Mouse (Mus musculus) left cerebral cortex, adult 9 months (tissue): ENCODE results near the gene Calcr.
A peak's percentile ranks its signal among the peaks of the same experiment; 100 is the strongest.
"Not testable (repeated sequence)": the region's sequence is repeated elsewhere in the genome, so short reads cannot be mapped to it uniquely, and the experiment has no call there.

Experiments
- DNase-seq, 2 experiments: peaks; one replicate each; pipeline ENCODE4 v3.0.0; 2022; ENCODE audit warnings: low spot score in 2 of 2

Gene Calcr

GRCm38 (mm10) chr6:3764230-3764764 is at the start of gene Calcr:
Gene Calcr, minus strand, starts transcription at chr6:3764714.
- DNase-seq: no peak

DNA sequence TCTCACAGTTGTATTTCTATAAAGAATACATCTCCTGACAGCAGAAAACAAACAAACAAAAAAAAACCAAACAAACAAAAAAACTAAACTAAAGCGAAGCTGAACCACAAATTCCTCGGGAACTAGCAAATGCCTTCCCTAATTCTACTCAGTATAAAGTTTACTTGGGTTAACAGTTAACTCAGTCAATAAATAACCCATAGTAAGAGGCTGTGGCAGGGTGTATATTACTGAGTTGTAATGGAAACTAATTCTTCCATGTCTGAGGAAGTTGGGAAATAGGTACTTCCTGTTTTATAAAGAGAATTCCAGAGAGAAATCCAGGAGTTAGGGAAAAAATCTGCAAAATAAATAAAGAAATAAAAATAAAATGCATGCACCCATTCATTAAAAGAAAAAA is 3.0 kb upstream of the Calcr start:
- DNase-seq: no peak

DNA sequence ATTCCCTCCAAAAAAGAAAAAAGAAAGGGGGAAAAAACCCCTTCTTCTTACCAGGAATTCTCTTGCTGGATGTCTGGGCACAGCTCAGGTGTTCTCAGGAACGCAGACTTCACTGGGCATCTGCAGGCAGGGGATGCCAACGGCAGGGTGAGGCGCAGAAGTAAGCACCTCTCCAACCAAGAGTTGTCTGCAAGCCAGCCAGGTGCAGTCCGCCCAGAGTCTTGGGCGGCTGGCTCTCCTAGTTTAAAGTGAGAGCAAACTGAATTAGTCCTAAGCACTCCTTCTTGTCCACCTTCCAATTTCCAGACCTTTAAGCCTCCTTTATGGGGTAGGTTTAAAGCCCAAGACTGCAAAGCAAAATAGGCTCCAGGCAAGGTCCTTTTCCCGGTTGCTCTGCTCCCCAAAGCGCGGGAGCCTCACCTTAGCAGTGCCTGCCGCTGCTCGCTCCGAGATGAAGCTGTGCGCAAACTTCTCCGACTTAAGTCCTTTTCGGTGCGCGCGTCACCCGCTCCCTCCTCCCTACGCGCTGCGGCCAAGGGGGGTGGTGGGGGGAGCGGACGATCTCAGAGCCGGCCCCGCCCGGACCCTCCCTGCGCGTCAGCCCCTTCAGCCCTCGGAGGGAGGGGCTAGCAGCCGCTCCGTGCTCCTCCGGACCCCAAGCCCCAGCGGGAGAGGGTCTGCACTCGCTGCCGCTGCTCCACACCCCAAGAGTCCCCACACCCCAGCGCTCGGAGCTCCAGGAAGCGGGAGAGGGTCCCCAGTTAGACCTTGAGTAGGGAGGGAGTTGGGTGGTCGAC is 1.1 kb downstream of the Calcr start:
- DNase-seq: no peak

DNA sequence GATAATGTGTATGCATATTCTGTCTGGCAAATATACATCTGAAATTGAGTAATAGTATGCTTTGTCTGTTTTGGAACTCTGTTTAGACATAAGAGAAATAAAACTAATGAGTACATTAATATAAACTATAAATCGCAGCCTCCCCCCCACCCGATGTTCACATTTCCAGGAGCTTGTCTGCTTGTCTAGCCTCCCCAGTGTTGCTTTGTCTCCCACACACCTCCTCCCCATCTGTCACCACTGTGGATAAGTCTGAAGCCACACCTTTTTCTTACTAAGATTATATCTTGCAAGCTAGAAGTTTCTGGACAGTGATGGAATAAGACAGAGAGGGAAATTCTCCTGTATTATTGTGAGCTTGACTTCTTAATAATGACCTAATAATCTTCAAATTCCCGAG is 12.9 kb downstream of the Calcr start:
- peak in 1 of 2 experiments; percentile 24 for DNase-seq

DNA sequence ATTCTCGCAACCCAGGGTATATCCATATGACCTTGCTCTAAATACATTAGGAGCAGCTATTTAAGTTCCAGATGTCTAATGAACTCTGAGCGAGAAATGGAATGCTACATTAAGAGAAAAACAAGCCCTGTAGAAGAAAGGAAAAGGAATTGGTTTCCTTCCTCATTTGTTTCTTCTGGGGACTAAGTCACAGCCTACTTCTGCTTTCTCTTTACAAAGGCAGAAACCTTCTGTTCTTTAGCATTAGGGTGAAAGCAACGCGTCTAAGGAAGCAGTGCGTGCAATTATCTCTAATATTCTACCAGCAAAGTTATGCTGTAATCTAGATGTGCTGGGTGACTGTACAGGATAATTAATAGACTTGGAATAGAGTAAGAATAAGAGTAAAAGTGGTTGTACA is 14.9 kb downstream of the Calcr start:
- DNase-seq: no peak

DNA sequence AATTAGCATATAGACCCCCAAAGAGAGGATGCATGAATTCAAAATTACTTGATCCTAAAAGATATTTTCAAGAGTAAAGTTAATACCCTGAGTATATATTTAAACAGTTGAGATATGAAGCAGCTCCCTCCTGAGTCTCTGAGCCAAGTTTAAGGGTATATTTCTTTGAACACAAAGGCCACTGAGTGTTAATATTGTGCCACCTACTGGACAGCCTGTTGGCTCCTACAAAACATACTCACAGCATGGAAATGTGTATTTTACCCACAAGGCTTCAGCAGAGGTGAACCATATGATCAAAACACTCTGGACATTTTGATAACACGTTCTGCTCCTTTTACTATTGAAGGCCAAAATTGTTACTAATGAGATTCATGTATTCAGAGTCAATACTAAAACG is 19.0 kb downstream of the Calcr start:
- DNase-seq: no peak

- no peak for DNase-seq
Observed at GRCm38 (mm10) chr6:3741996-3742713, 22.4 kb downstream of the Calcr start.

DNA sequence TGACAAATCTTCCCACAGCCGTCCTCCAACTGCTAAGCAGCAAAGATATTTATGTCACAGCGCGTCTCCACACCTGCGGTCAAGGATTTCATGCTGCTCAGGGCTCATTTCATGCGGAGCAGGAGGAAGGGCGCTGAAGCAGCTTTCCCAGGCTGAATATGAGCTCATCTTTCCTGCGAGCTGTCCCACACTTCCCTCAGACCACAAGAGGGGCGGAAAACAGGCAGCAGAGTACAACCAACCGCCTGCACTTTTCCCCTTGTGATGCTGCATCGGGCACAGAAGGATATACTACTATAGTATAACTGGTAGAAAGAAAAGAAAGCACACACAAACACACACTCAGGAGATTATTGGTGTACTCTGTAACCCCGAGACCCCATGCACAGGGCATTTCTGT is 23.2 kb downstream of the Calcr start:
- DNase-seq: no peak

DNA sequence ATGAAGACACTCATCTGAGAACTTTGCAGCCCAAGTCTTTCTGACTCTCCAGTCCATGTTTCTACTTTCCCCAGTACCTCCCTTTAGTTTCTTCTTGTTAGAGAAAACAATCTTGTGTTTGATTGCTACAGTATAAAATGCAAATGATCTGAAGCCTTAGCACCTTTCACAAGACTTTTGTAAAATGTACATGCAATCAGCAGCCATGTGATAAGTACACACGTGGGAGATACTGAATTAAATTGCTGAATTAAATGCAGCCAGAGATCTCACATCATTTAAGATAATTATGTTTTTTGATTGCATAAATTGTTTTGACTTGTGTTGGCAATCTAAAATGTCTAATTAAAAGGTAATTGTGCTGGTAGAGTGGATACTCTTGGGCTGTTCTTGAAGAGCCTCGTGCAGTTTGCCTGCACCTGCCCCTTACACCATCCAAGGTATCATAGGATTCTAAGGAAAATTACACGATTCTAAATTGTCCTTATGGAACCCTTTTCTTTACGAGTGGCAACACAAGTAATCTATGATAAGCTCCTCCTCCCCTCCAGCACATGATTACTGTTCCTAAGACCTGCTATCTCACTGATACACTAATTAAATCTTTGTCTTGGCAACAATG is 34.2 kb downstream of the Calcr start:
- no peak for DNase-seq

DNA sequence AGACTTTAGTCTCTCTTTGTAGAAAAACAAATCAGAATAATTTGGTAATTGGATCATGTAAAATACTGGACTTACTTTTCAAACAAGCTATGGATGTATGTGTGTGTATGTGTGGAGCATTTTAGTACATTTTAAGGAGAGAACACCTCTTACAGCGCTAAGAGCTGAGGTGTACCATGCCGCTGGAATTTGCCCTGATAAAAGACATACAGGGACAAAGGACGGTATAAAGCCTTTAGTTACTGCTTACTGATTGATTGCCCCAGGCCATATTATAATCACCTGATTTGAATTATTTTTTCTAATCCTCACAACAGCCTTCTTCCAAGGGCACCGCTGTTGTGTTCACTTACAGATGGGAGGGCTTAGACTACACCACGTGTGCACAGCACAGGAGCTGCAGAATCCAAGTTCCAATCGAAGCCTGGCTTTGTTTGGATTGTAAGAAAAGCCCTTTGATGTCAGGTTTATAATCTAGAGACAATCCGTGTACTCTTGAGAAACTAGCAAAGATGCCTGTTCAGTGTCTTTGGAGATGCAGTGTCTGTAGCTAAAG is 76.3 kb downstream of the Calcr start:
- DNase-seq: no peak

DNA sequence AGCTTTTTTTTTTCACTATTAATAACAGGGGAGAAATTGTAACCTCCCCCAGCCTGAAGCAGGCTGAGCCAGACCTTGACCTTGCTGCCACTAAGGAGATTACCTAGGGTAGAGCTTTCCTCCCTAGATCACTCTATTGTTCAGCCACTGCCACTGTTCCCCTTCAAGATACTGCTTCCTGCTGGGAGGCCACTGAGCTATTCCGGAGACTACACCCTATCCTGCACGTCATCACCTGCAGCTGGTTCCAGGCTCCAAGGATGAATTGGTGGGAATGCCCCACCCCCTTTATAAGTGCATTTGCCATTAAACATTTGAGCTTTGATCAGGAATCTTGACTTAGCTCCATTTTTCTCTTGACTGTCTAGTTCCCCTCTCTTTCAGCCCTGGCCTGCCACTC is 86.2 kb downstream of the Calcr start:
- not testable (repeated sequence) for DNase-seq

- no peak for DNase-seq
Observed at GRCm38 (mm10) chr6:3677806-3678205, 86.7 kb downstream of the Calcr start.

DNA sequence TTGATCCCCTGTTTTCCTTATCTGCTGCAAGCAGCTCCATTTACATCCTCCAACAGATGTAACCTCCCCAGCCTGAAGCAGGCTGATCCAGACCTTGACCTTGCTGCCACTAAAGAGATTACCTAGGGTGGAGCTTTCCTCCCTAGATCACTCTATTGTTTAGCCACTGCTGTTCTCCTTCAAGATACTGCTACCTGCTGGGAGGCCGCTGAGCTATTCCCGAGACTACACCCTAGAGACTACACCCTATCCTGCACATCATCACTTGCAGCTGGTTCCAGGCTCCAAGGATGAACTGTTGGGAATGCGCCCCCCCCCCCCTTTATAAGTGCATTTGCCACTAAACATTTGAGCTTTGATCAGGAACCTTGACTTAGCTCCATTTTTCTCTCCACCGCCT is 92.6 kb downstream of the Calcr start:
- DNase-seq: not testable (repeated sequence)

DNA sequence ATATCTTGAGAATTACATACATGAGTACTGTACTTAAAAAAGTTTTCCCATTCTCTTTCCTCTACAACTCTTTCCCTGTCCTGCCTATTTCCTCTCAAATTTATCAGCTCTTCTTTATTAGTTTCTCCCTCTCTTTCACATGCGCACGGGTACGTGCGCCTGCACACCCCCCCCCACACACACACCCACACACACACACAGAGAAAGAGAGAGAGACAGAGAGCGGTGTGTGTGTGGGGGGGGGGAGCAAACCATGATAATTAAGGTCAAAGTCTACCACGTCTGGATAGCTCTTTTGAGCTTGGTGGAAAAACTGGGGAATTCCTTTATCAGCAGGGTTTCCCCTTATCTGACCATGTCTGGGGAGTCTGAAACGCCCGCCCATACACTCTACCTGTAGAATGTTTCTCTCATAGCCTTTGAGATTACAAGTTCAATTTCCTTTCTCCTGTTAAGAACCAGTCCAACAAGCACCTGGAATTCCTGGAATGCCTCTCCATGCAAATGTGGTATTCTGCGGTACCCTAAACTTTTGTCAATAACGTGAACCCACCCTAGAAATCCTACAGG is 100.3 kb downstream of the Calcr start:
- DNase-seq: no peak

DNA sequence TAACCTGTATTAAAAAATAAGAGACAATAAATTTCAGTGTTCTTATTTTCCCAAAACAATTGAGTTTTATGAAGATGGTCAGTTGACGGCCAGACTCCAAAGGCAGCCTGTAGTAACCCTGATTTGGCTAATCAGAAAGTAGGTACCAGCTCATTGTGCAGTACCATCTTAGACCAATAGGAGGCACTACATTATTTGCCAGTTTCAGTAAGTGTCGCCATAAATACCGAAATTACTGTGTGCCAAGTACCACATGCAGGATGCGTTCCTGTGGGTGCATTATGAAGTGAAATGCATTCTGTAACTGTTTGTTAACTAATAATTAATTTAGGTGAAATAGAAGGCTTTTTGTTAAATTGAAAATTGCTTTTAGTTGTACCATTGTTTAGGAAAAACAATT is 106.1 kb downstream of the Calcr start:
- no peak for DNase-seq
